Mouse (Mus musculus): ENCODE data around the gene Palm. TPM values are rescaled to one million over a fixed set of nuclear protein-coding genes. Genes with fewer than 3 reads are reported as not detected.

The Palm gene
- total RNA-seq, 2 experiments from 2014 or later = 48.6 to 80.1 TPM

- ATAC-seq (replicated peaks; ENCODE audit: poor library complexity, severe bottlenecking) = no peak
These were observed 26.9 kb downstream of the Palm start for GRCm38 (mm10) chr10:79820277-79820676.

- ATAC-seq (replicated peaks; ENCODE audit: poor library complexity, severe bottlenecking) = no peak
These were observed 27.4 kb downstream of the Palm start, which contains the start of gene Misp for GRCm38 (mm10) chr10:79820782-79821181. TSS of gene Misp (plus strand) at chr10:79820989.

- no peak for ATAC-seq (replicated peaks; ENCODE audit: poor library complexity, severe bottlenecking)
These were observed 28.4 kb downstream of the Palm start for GRCm38 (mm10) chr10:79821731-79822130.

GRCm38 (mm10) chr10:79822372-79822771 lies 29.0 kb downstream of the Palm start:
- no peak for ATAC-seq (replicated peaks; ENCODE audit: poor library complexity, severe bottlenecking)

- ATAC-seq (replicated peaks; ENCODE audit: poor library complexity, severe bottlenecking) = no peak
These were observed 29.6 kb downstream of the Palm start for GRCm38 (mm10) chr10:79823011-79823410.

GRCm38 (mm10) chr10:79824413-79824812 lies 31.0 kb downstream of the Palm start:
- 0 out of 2 replicates have a peak, but pooled peaks have one; percentile 20 for ATAC-seq (replicated peaks; ENCODE audit: poor library complexity, severe bottlenecking)

- 0 out of 2 replicates have a peak, but pooled peaks have one; percentile 11 for ATAC-seq (replicated peaks; ENCODE audit: poor library complexity, severe bottlenecking)
These were observed 38.2 kb downstream of the Palm start for GRCm38 (mm10) chr10:79831583-79831982.

- ATAC-seq (replicated peaks; ENCODE audit: poor library complexity, severe bottlenecking) = peak; percentile 57
These were observed 38.8 kb downstream of the Palm start for GRCm38 (mm10) chr10:79832026-79832785.

- peak; percentile 36 for ATAC-seq (replicated peaks; ENCODE audit: poor library complexity, severe bottlenecking)
These were observed 39.4 kb downstream of the Palm start for GRCm38 (mm10) chr10:79832786-79833181.

- ATAC-seq (replicated peaks; ENCODE audit: poor library complexity, severe bottlenecking) = peak; percentile 65
These were observed 41.5 kb downstream of the Palm start for GRCm38 (mm10) chr10:79834769-79835398.

- ATAC-seq (replicated peaks; ENCODE audit: poor library complexity, severe bottlenecking) = no peak
These were observed 43.5 kb downstream of the Palm start for GRCm38 (mm10) chr10:79836918-79837317.

- ATAC-seq (replicated peaks; ENCODE audit: poor library complexity, severe bottlenecking) = no peak
These were observed 44.8 kb downstream of the Palm start for GRCm38 (mm10) chr10:79838151-79838550.

GRCm38 (mm10) chr10:79840091-79840490 lies 46.7 kb downstream of the Palm start:
- no peak for ATAC-seq (replicated peaks; ENCODE audit: poor library complexity, severe bottlenecking)

GRCm38 (mm10) chr10:79840644-79841551 lies 47.5 kb downstream of the Palm start:
- ATAC-seq (replicated peaks; ENCODE audit: poor library complexity, severe bottlenecking) = peak; percentile 88

- no peak for ATAC-seq (replicated peaks; ENCODE audit: poor library complexity, severe bottlenecking)
These were observed 49.0 kb downstream of the Palm start for GRCm38 (mm10) chr10:79842322-79842721.

GRCm38 (mm10) chr10:79843476-79843875 lies 50.1 kb downstream of the Palm start:
- ATAC-seq (replicated peaks; ENCODE audit: poor library complexity, severe bottlenecking) = no peak

- ATAC-seq (replicated peaks; ENCODE audit: poor library complexity, severe bottlenecking) = no peak
These were observed 53.2 kb downstream of the Palm start for GRCm38 (mm10) chr10:79846553-79846952.

- peak; percentile 17 for ATAC-seq (replicated peaks; ENCODE audit: poor library complexity, severe bottlenecking)
These were observed 56.7 kb downstream of the Palm start for GRCm38 (mm10) chr10:79849941-79850628.

GRCm38 (mm10) chr10:79851653-79852052 lies 58.3 kb downstream of the Palm start:
- ATAC-seq (replicated peaks; ENCODE audit: poor library complexity, severe bottlenecking) = no peak

All from granulocyte monocyte progenitor cell, adult 5-6 weeks (primary cell).